Mouse (Mus musculus): ENCODE data around the gene Tcta. TPM values are rescaled to one million over a fixed set of nuclear protein-coding genes. Genes with fewer than 3 reads are reported as not detected.

The Tcta gene
- polyA plus RNA-seq, 1 experiment from 2014 or later: 31.2 TPM

DNA sequence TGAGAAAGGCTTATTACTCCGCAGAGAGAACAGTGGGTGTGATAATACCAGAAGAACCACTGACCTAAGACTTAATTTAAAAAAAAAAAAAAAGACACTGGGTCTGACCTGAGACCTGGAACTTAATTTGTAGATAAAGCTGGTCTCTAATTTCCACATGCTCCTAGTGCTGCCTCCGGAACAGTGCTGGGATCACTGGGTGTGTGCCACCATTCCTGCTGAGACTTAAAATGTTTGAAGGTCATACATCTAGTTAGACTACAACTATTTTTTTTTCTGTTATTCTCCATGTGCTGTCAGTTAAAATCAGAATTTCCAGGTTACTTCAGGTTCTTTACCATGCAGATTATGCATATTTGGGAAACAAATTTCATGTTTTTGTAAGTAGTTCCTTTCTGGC, 2.2 kb upstream of the Tcta start:
- Histone ChIP-seq H3K36me3 (peaks cover 12% of the 10 kb centered on the region), H3K4me3 (peak overlapping the region; percentile 82), H3K4me2 (peak overlapping the region; percentile 81), H3K9ac (peak overlapping the region; percentile 69), H3K4me1 (replicated peaks) (peaks cover 42% of the 10 kb centered on the region), H3K27me3 (replicated peaks) (no peaks in the 10 kb centered on the region), H3K27ac (ENCODE audit: poor library complexity, severe bottlenecking) (0 out of 2 replicates have a peak overlapping the region, but pooled peaks have one; percentile 39), H3K9me3 (replicated peaks) (no peaks in the 10 kb centered on the region)
- 12% methylated on average over 2 of the region's 2 CpGs for WGBS
- no peak for ATAC-seq (ENCODE audit: insufficient number of reproducible peaks, low FRiP score)

DNA sequence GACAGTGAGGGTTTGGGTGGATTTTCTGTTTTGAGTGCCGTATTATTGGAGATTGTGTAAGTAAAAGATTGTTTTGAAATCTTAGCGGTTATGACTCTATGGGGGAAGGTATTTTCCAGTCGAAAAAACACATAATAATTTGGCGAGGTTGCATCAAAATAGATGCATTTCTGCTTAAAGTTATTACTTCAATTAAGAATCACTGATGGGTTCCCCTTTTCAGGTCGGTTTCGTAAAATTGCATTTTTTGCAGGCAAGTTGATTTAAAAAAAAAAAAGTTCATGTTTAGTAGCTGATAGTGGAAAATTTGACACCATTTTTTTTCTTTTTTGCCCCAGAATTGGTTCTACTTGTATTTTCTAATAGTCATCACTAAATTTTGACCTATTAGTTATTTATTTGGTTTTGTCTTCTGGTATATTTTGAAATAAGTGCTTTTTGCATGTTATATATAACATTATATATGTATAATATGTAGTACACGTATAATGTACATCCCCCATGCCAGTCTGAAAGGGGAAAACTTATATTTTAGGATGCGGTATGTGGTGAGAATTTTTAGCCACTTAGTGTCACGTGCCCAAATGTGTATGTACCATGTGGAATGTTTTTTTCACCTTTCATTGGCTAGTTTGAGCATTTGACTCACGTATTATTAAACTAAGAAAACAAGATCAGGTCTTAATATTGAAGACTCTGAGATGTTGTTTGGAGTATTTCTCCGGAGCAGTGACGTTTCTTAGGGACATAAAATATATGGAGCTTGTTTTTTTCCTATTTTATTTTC, 1.3 kb upstream of the Tcta start:
- H3K9me3 ChIP-seq (replicated peaks): no peaks in the 10 kb centered on the region
- H3K4me3 ChIP-seq: peak overlapping the region; percentile 82
- peak overlapping the region; percentile 81 for H3K4me2 ChIP-seq
- ATAC-seq (ENCODE audit: insufficient number of reproducible peaks, low FRiP score): no peak
- WGBS: 11% methylated on average over 12 of the region's 12 CpGs
- no peaks in the 10 kb centered on the region for H3K27me3 ChIP-seq (replicated peaks)
- H3K27ac ChIP-seq (ENCODE audit: poor library complexity, severe bottlenecking): peak overlapping the region; percentile 100
- peaks cover 21% of the 10 kb centered on the region for H3K36me3 ChIP-seq
- H3K4me1 ChIP-seq (replicated peaks): peaks cover 42% of the 10 kb centered on the region
- peak overlapping the region; percentile 97 for H3K9ac ChIP-seq

DNA sequence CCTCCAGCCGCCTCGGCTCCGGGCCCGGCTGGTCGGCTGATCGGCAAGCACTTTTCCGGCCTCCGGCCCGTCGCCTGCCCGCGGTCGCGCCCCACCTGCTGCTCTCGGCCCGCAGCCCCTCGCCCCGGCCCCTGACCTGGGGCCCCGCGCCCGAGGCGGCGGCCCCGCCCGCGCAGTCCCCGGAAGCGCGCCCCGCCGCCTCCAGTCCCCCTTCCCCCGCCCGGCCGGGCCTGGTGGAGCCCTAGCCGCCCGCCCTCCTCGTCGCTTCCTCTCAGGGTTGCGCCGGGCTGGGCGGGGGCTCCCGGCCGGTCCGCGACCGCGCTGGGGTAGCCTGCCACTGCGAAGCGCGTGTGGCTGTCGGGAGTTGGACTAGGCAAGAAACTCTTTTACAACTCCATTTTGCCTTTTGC, 616 bp upstream of the Tcta start:
- under 1% methylated on average over 51 of the region's 51 CpGs for WGBS
- H3K9me3 ChIP-seq (replicated peaks): no peaks in the 10 kb centered on the region
- peak; percentile 86 for ATAC-seq (ENCODE audit: insufficient number of reproducible peaks, low FRiP score)
- peaks cover 39% of the 10 kb centered on the region for H3K4me1 ChIP-seq (replicated peaks)
- H3K4me3 ChIP-seq: peak overlapping the region; percentile 82
- H3K4me2 ChIP-seq: peak overlapping the region; percentile 42
- H3K27ac ChIP-seq (ENCODE audit: poor library complexity, severe bottlenecking): peak overlapping the region; percentile 100
- peaks cover 26% of the 10 kb centered on the region for H3K36me3 ChIP-seq
- no peaks in the 10 kb centered on the region for H3K27me3 ChIP-seq (replicated peaks)
- H3K9ac ChIP-seq: peak overlapping the region; percentile 97

DNA sequence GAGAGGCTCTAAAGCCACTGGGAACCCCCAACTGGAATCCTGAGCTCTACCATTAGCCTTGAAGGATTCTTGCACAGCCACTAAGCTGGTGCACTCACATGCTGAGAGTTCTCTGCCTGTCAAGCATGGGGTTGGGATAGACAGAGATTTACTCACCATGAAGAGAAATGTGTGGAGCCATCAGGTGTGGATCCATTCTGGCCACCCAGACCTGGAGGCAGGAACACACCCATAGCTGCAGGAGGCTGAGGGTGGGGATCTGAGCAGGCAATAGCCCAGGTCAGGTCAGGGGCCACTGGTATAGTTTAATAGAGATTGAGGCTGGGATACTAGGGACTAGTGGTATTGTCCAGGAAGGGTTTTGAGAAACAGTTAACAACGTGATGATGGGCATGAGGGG, 790 bp downstream of the Tcta start:
- H3K4me3 ChIP-seq: peak overlapping the region; percentile 82
- no peaks in the 10 kb centered on the region for H3K27me3 ChIP-seq (replicated peaks)
- WGBS: 0% methylated on average over 1 of the region's 1 CpGs
- H3K9me3 ChIP-seq (replicated peaks): no peaks in the 10 kb centered on the region
- H3K9ac ChIP-seq: peak overlapping the region; percentile 75
- H3K36me3 ChIP-seq: peaks cover 37% of the 10 kb centered on the region
- peak overlapping the region; percentile 100 for H3K27ac ChIP-seq (ENCODE audit: poor library complexity, severe bottlenecking)
- no peak for ATAC-seq (ENCODE audit: insufficient number of reproducible peaks, low FRiP score)
- peaks cover 30% of the 10 kb centered on the region for H3K4me1 ChIP-seq (replicated peaks)
- H3K4me2 ChIP-seq: peak overlapping the region; percentile 81

DNA sequence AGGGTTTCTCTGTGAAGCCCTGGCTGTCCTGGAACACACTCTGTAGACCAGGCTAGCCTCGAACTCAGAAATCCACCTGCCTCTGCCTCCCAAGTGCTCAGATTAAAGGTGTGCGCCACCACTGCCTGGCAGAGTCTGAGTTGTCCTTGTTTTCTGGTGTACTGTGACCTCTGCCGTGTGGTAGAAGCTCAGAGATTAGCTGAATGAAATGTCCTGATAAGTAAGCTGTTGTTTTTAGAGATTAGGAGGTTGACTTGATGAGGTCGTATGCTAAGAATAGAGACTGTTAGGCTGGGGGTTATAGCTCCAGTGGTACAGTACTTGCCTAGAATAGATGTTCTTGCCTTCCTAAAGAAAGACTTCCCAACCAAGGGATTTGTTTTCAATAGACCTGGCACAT, 1.2 kb downstream of the Tcta start:
- ATAC-seq (ENCODE audit: insufficient number of reproducible peaks, low FRiP score): no peak
- Histone ChIP-seq H3K27me3 (replicated peaks) (no peaks in the 10 kb centered on the region), H3K4me2 (peak overlapping the region; percentile 81), H3K36me3 (peaks cover 37% of the 10 kb centered on the region), H3K4me3 (peak overlapping the region; percentile 82), H3K9ac (peak overlapping the region; percentile 75), H3K4me1 (replicated peaks) (peaks cover 26% of the 10 kb centered on the region), H3K27ac (ENCODE audit: poor library complexity, severe bottlenecking) (peak overlapping the region; percentile 100), H3K9me3 (replicated peaks) (no peaks in the 10 kb centered on the region)
- WGBS: 25% methylated on average over 4 of the region's 4 CpGs

DNA sequence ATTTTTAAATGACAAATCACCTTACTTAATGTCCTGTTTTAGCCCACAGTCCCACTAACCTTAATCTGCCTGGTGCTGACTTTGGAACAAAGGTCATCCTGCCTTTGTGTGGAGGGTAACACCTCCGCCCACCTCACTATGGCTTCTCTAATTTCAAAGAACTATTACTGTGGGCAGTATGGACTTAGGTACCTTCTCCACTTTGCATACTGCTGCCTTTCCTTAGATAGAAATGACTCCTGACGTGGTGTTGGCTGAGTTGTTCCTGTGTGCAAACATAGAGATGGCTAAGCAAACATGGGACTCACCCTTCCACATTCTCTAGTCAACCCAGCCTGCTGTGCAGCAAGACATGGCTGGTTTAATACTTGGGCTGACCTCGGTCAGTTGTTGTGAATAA, 4.1 kb downstream of the Tcta start:
- 74% methylated on average over 3 of the region's 3 CpGs for WGBS
- Histone ChIP-seq H3K27me3 (replicated peaks) (no peaks in the 10 kb centered on the region), H3K4me2 (no peak overlapping the region), H3K36me3 (peaks cover 42% of the 10 kb centered on the region), H3K9me3 (replicated peaks) (no peaks in the 10 kb centered on the region), H3K4me1 (replicated peaks) (peaks cover 22% of the 10 kb centered on the region), H3K9ac (no peak overlapping the region), H3K27ac (ENCODE audit: poor library complexity, severe bottlenecking) (no peak overlapping the region), H3K4me3 (no peak overlapping the region)
- ATAC-seq (ENCODE audit: insufficient number of reproducible peaks, low FRiP score): no peak

DNA sequence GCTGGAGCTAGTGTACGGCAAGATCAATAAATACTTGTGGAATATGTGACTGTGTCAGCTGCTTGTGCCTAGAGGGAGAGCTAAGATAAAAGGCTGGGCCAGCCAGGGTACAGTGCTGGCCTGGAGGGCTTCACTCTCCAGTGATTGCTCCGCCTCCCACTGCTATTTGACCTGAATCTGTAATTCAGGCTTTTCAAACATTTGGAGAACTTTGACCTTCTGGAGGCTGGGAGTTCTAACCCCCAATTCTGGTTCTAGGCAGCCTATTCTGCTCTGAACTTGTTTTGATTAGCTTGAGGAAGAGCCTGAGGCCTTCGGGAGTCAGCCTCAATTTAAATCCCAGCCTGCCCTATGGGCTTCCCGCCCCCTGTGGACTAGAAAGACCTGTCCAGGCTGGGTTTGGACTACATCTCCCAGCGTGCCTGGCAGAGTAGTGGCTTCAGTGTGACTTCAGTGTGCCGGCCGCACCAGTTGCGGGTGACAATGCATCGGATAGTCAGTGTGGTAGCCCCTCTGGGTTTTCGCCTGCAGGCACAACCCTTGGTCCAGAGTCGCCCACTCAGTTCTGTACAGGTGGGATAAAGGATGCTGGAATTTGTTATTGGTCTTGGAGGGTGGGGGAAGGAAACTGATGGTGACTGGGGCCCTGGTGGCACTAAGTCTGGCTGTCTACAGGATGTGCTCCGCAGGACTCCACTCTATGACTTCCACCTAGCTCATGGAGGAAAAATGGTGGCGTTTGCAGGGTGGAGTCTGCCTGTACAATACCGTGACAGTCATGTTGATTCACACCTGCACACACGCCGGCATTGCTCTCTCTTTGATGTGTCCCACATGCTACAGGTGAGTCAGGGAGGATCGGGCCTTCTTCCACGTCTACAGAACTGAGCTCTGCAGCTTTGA, 9.3 kb downstream of the Tcta start, which contains the start of gene Amt:
Gene Amt (plus strand): TSS at position 401 of the 903 bp plus-strand sequence.
- ATAC-seq (ENCODE audit: insufficient number of reproducible peaks, low FRiP score): peak; percentile 46; the same call in 1 of the 2 replicates
- H3K4me1 ChIP-seq (replicated peaks): peaks cover 21% of the 10 kb centered on the region
- H3K4me3 ChIP-seq: peak within 1 kb of the TSS; percentile 39
- peak within 1 kb of the TSS; percentile 49 for H3K9ac ChIP-seq
- H3K27me3 ChIP-seq (replicated peaks): no peaks in the 10 kb centered on the region
- H3K36me3 ChIP-seq: peaks cover 40% of the 10 kb centered on the region
- 27% methylated on average over 18 of the region's 18 CpGs for WGBS
- no peaks in the 10 kb centered on the region for H3K9me3 ChIP-seq (replicated peaks)
- H3K27ac ChIP-seq (ENCODE audit: poor library complexity, severe bottlenecking): peak within 1 kb of the TSS; percentile 7; the same call in 1 of the 2 replicates
- H3K4me2 ChIP-seq: peak within 1 kb of the TSS; percentile 62

DNA sequence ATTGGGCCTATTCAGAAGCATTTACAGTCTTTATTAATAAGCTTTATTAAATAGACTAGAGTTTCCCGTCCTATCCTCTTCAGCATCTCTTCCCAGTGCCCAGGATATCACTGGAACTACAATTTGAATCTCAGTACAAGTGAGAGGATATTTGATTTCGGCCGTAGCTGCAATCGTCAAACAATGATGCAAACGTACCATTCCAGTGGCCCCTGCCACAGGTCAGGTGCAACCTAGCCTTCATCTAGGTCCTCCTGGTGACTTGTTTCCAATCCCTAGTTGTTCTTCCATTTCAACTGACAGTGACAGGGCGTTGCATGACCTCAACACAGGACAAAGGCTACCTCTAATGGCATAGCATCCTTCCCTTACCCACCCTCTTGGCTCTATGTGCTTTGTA, 15.2 kb downstream of the Tcta start:
- WGBS: 46% methylated on average over 6 of the region's 6 CpGs
- Histone ChIP-seq H3K9me3 (replicated peaks) (no peaks in the 10 kb centered on the region), H3K4me1 (replicated peaks) (peaks cover 6% of the 10 kb centered on the region), H3K9ac (peak overlapping the region; percentile 75), H3K27me3 (replicated peaks) (no peaks in the 10 kb centered on the region), H3K4me2 (peak overlapping the region; percentile 83), H3K36me3 (peaks cover 23% of the 10 kb centered on the region), H3K4me3 (peak overlapping the region; percentile 68), H3K27ac (ENCODE audit: poor library complexity, severe bottlenecking) (0 out of 2 replicates have a peak overlapping the region, but pooled peaks have one; percentile 8)
- no peak for ATAC-seq (ENCODE audit: insufficient number of reproducible peaks, low FRiP score)

DNA sequence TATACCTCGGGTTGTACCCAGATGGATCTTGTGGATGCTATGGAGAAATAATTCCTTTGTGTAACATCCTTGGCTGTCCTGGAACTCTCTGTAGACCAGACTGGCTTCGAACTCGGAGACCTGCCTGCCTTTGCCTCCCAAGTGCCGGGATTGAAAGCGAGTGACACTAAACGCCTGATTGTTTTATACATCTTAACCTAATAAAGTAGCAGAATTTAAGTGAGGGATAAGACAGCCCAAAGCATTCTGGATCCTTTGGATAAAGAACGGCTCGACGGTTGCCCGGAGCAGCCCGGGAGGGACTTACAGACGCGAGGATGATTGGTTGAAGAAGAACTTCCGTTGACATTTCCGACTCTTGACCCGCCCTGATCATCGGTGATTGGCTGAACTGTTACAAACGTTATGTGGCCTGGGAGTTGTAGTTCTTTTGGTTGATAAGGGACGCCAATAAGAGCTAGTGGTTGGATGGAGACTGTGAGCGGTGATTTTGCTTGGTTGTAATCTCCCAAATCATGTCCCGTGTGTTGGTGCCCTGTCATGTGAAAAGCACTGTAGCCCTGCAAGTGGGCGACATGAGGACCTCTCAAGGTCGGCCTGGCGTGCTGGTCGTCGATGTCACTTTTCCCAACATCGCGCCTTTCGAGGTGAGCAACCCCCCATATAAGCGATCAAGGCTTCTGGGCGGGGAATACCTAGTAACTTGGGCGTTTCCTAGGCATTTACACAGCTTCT, 15.8 kb downstream of the Tcta start, which contains the start of gene Nicn1:
Gene Nicn1 (plus strand): TSS at position 414 of the 735 bp plus-strand sequence.
- WGBS: 1% methylated on average over 32 of the region's 32 CpGs
- H3K4me2 ChIP-seq: peak within 1 kb of the TSS; percentile 83
- peak; percentile 98 for ATAC-seq (ENCODE audit: insufficient number of reproducible peaks, low FRiP score)
- H3K36me3 ChIP-seq: peaks cover 17% of the 10 kb centered on the region
- no peaks in the 10 kb centered on the region for H3K9me3 ChIP-seq (replicated peaks)
- H3K4me1 ChIP-seq (replicated peaks): peaks cover 5% of the 10 kb centered on the region
- H3K4me3 ChIP-seq: peak within 1 kb of the TSS; percentile 68
- H3K27me3 ChIP-seq (replicated peaks): no peaks in the 10 kb centered on the region
- H3K9ac ChIP-seq: peak within 1 kb of the TSS; percentile 75
- H3K27ac ChIP-seq (ENCODE audit: poor library complexity, severe bottlenecking): peak within 1 kb of the TSS; percentile 71

DNA sequence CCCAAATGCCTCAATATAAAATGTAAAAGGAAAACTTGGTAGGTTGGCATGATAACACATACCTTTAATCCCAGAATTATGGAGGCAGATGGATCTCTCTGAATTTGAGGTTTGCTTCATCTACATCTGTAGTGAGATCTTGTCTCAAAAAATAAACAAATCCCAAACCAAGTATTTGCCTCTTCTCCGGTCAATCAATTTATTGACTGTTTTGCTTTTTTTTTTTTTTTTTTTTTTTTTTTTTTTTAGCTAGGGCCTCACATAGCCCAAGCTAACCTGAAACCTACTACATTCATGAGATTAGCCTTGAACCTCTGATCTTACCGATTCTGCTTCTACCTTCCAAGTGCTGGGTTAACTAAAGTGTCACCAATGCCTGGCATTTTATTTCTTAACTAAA, 16.6 kb downstream of the Tcta start:
- no peak overlapping the region for H3K9ac ChIP-seq
- no peak overlapping the region for H3K4me3 ChIP-seq
- H3K4me2 ChIP-seq: no peak overlapping the region
- no peaks in the 10 kb centered on the region for H3K27me3 ChIP-seq (replicated peaks)
- H3K4me1 ChIP-seq (replicated peaks): peaks cover 5% of the 10 kb centered on the region
- WGBS: 67% methylated on average over 2 of the region's 2 CpGs
- no peak for ATAC-seq (ENCODE audit: insufficient number of reproducible peaks, low FRiP score)
- peaks cover 10% of the 10 kb centered on the region; the same call in 1 of the 2 replicates for H3K36me3 ChIP-seq
- no peaks in the 10 kb centered on the region for H3K9me3 ChIP-seq (replicated peaks)
- no peak overlapping the region for H3K27ac ChIP-seq (ENCODE audit: poor library complexity, severe bottlenecking)

Measured in heart, embryonic 12.5 days (tissue).